Mouse (Mus musculus) hindbrain, embryonic 11.5 days (tissue): ENCODE data around the gene Pex10. TPM values are rescaled to one million over a fixed set of nuclear protein-coding genes. Genes with fewer than 3 reads are reported as not detected.

Experiments used
- ATAC-seq: fragments of 200-750 bp; cut with Nextera tagmentation; 2 replicates; pipeline ENCODE4 v1.8.0; 2017; ENCODE audit warnings: mild to moderate bottlenecking, moderate TSS enrichment, moderate library complexity; ENCODE audit not compliant: low FRiP score
- DNase-seq: peaks from one replicate; pipeline ENCODE4 v3.0.0-alpha.2; 2015; ENCODE audit warnings: low spot score
- H3K27ac ChIP-seq: fragments of 300-500 bp; sonication (generic); 2 replicates; pipeline ENCODE4 v1.5.1; 2014; ENCODE audit warnings: mild to moderate bottlenecking, low read depth, low read length
- H3K27me3 ChIP-seq: fragments of 300-500 bp; sonication (generic); 2 replicates; pipeline ENCODE4 v1.6.1; 2014; ENCODE audit warnings: mild to moderate bottlenecking, low read length, moderate library complexity, mixed read lengths; ENCODE audit not compliant: control insufficient read depth, insufficient read depth
- H3K36me3 ChIP-seq: fragments of 300-500 bp; sonication (generic); 2 replicates; pipeline ENCODE4 v1.6.1; 2014; ENCODE audit warnings: mild to moderate bottlenecking, low read length, moderate library complexity, mixed read lengths; ENCODE audit not compliant: control insufficient read depth, insufficient read depth
- H3K4me1 ChIP-seq: fragments of 300-500 bp; sonication (generic); replicated peaks from 2 replicates; pipeline ENCODE4 v1.6.1; 2014; ENCODE audit warnings: low read length, mixed read lengths; ENCODE audit not compliant: control insufficient read depth, insufficient read depth
- H3K4me2 ChIP-seq: fragments of 300-500 bp; sonication (generic); replicated peaks from 2 replicates; pipeline ENCODE4 v1.6.1; 2014; ENCODE audit warnings: mild to moderate bottlenecking, low read depth, low read length
- H3K4me3 ChIP-seq: fragments of 300-500 bp; sonication (generic); 2 replicates; pipeline ENCODE4 v1.5.1; 2014; ENCODE audit warnings: low read depth, low read length
- H3K9ac ChIP-seq: fragments of 300-500 bp; sonication (generic); 2 replicates; pipeline ENCODE4 v1.6.1; 2014; ENCODE audit warnings: low read depth, low read length
- H3K9me3 ChIP-seq: fragments of 300-500 bp; sonication (generic); 2 replicates; pipeline ENCODE4 v1.6.1; 2016; ENCODE audit warnings: low read length; ENCODE audit not compliant: control insufficient read depth
- WGBS: fragments of 180-500 bp; shearing (Covaris S2); extraction: QIAGEN DNeasy Blood & Tissue Kit; methylation state at CpG from one replicate; pipeline ENCODE4 v1.1.7; 2014; 5-methylcytosine and 5-hydroxymethylcytosine counted together
- polyA plus RNA-seq: library from polyadenylated mRNA; unstranded; fragments of >200 nt; fragmentation: Nextera tagmentation; extraction: Ambion mirVana; gene quantifications from 2 replicates; pipeline ENCODE4 v1.2.1, GENCODE M21; 2014

The Pex10 gene
- polyA plus RNA-seq, 1 experiment from 2014 or later = 5.6 TPM

GRCm38 (mm10) chr4:155083553-155083952 is 16.7 kb downstream of the Pex10 start:
- no peaks in the 10 kb centered on the region for H3K27me3 ChIP-seq
- H3K9me3 ChIP-seq = no peaks in the 10 kb centered on the region
- 0 out of 2 replicates have a peak overlapping the region, but pooled peaks have one; percentile 15 for H3K9ac ChIP-seq
- no peak for ATAC-seq
- H3K4me2 ChIP-seq = no peak overlapping the region
- no peak overlapping the region for H3K4me3 ChIP-seq
- no peak for DNase-seq
- 86% methylated on average over 4 of the region's 4 CpGs for WGBS
- peaks cover 13% of the 10 kb centered on the region for H3K36me3 ChIP-seq
- no peak overlapping the region for H3K27ac ChIP-seq
- H3K4me1 ChIP-seq = peaks cover 5% of the 10 kb centered on the region

DNA sequence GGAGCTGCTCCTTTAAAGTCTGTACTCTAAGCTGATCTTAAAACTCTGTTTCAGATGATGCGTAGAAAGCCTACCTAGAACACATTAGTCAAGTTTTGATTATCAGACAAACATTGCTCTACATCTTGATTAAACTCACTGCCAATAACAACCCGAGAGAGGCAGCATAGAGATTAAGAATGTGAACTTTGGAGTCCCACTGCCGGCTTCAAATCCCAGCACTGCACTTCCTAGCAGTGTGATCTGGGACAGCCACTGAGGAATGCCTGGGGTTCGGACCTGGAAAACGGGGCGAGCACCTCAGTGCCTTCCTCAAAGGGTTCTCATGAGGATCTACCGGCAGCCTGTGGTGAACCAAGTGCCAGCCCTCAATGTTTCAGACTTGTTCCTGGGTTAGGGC is 17.5 kb downstream of the Pex10 start:
- Histone ChIP-seq H3K4me3 (no peak overlapping the region), H3K36me3 (peaks cover 10% of the 10 kb centered on the region), H3K4me1 (peaks cover 5% of the 10 kb centered on the region), H3K9ac (no peak overlapping the region), H3K27ac (no peak overlapping the region), H3K27me3 (no peaks in the 10 kb centered on the region), H3K9me3 (no peaks in the 10 kb centered on the region), H3K4me2 (no peak overlapping the region)
- ATAC-seq (no peak), DNase-seq (no peak)
- WGBS = 91% methylated on average over 7 of the region's 7 CpGs

- Histone ChIP-seq H3K9me3 (no peaks in the 10 kb centered on the region), H3K4me2 (peak overlapping the region; percentile 85), H3K4me1 (peaks cover 5% of the 10 kb centered on the region), H3K36me3 (peaks cover 5% of the 10 kb centered on the region; the same call in 1 of the 2 replicates), H3K27ac (peak overlapping the region; percentile 92), H3K27me3 (no peaks in the 10 kb centered on the region), H3K9ac (peak overlapping the region; percentile 90), H3K4me3 (peak overlapping the region; percentile 98)
- no peak; the same call in none of the 2 replicates for ATAC-seq
- DNase-seq = no peak
- WGBS = 9% methylated on average over 25 of the region's 35 CpGs
Measured at GRCm38 (mm10) chr4:155085206-155086107, 18.6 kb downstream of the Pex10 start.

DNA sequence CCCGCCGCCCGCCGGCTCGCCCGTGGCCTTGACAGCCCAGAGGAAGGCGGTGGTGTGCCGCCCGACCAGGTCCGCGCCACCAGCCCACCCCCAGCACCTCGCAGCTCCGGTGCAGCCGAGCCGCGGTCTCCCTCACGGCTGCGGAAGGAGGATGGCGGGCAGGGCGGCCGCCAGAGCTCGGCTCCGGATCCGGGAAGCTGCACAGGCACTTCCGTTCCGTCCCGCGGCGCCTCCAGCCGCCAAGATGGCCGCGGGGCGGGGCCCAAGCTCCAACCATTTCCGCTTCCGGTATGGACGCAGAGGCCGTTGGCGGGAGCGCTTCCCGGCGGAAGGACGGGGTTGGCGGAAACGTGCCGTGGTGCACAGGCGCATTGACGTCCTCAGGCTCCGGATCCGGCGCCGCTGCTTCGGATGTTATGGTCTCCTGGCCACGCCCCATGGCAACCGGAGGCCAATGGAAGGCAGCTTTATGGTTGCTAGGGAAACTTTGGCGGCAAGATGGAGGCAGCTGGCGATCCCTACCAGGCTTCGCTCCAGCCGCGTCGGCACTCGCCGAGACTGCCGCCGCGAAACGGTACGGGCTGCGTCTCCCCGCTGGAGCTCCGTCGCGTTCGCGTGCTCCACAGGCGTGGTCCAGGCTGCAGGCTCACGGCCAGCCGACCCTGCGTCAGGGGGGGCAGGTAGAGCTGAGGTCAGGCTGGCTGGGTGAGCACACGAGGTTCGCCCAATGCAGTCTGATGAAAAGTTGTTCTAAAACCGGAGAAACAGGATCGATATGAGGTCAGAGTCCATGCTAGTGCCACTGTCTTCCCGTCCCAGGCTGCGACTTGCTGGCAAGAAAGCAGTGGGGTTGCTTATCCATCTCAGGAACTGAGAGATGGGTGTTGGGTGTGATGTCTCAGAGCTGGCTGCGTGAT is 19.6 kb downstream of the Pex10 start, which contains the start of the genes Rer1 and Morn1:
TSS of gene Rer1 (minus strand) at position 275 of the 917 bp plus-strand sequence.
TSS of gene Morn1 (plus strand) at position 470 of the 917 bp plus-strand sequence.
- peak; percentile 96 for ATAC-seq
- WGBS = under 1% methylated on average over 70 of the region's 85 CpGs
- peak; percentile 100 for DNase-seq
- H3K27me3 ChIP-seq = no peaks in the 10 kb centered on the region
- H3K4me3 ChIP-seq = peak within 1 kb of the TSS; percentile 98
- peak within 1 kb of the TSS; percentile 90 for H3K9ac ChIP-seq
- peaks cover 5% of the 10 kb centered on the region for H3K4me1 ChIP-seq
- peak within 1 kb of the TSS; percentile 92 for H3K27ac ChIP-seq
- H3K36me3 ChIP-seq = 0 out of 2 replicates have a peak, but pooled peaks cover 3% of the 10 kb centered on the region
- no peaks in the 10 kb centered on the region for H3K9me3 ChIP-seq
- peak within 1 kb of the TSS; percentile 92 for H3K4me2 ChIP-seq

DNA sequence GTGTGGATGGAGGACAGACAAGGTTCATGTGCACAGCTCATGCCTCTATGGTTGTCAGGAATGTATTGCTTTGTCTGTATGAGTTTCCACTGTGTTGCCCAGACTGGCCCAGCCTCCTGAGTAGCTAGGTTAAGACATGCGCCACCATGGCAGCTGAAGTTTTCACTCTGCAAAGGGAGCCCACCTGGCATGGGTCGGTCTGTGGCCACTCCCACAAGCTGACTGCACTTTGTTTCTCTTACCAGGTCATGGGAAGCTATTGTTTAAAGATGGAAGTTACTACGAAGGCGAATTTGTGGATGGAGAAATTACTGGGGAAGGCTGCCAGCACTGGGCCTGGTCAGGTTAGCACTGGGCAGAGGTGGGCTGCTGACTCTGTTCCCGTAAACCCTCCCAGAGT is 22.4 kb downstream of the Pex10 start:
- Histone ChIP-seq H3K4me2 (no peak overlapping the region), H3K4me1 (peaks cover 5% of the 10 kb centered on the region), H3K27ac (no peak overlapping the region), H3K27me3 (no peaks in the 10 kb centered on the region), H3K9me3 (no peaks in the 10 kb centered on the region), H3K9ac (no peak overlapping the region), H3K36me3 (no peaks in the 10 kb centered on the region), H3K4me3 (no peak overlapping the region)
- DNase-seq (no peak), ATAC-seq (no peak)
- WGBS = 95% methylated on average over 5 of the region's 5 CpGs

DNA sequence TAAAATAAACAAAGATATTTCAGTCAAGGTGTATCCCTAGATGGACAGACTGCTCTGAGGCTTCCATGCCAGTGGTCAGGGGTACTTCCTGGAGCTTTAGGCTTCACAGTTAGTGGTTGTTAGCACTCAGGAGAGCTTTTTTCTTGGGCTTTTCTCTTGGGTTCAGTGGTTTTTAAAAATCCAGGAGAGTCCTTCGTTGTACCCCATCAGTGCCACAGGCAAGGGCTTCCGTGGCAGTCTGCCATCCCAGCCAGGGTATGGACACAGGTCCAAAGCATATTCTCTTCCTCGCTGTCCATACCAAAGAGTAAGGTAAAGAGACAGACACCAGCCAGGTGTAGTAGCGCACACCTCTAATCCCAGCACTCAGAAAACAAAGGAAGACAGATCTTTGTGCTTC is 23.3 kb downstream of the Pex10 start:
- ATAC-seq (no peak), DNase-seq (no peak)
- Histone ChIP-seq H3K4me1 (peaks cover 1% of the 10 kb centered on the region; the same call in 1 of the 2 replicates), H3K36me3 (no peaks in the 10 kb centered on the region), H3K27me3 (no peaks in the 10 kb centered on the region), H3K4me2 (no peak overlapping the region), H3K27ac (no peak overlapping the region), H3K4me3 (no peak overlapping the region), H3K9me3 (no peaks in the 10 kb centered on the region), H3K9ac (no peak overlapping the region)
- WGBS = 93% methylated on average over 4 of the region's 4 CpGs

DNA sequence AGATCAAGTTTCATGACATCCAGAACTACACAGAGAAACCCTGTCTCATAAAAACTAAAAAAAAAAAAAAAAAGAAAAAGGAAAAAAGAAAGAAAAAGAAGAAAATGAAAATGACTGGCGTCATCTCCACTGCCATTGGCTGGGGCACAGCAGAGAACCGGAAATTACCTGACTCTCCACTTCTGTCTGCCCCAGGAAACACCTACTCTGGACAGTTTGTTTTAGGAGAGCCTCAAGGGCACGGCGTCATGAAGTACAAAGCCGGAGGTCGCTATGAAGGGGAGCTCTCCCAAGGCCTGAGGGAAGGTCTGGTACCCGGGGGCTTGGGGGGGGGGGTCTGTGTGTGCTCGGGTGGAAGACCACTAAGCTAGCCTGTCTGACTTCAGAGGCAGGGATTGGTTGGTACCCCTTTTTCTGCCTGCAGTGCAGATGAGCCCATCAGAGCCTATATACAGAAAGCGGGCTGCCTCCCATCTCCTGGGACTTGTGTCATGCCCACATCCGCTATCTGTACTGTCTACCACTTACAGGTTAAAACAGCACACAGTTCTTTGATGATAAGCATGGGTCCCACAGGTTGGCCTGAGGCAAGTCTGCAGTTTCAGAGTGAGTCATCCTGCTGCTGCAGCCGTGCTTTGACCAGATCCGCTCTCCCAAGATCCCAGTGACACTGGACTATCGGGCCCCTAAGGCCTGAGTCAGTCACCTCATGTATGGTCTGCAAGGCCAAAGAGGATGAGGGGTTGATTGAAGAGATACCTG is 24.1 kb downstream of the Pex10 start:
- Histone ChIP-seq H3K27ac (no peak overlapping the region), H3K9ac (no peak overlapping the region), H3K4me1 (no peaks in the 10 kb centered on the region), H3K4me2 (no peak overlapping the region), H3K4me3 (no peak overlapping the region), H3K27me3 (no peaks in the 10 kb centered on the region), H3K36me3 (no peaks in the 10 kb centered on the region), H3K9me3 (no peaks in the 10 kb centered on the region)
- DNase-seq = no peak
- 93% methylated on average over 13 of the region's 13 CpGs for WGBS
- ATAC-seq = no peak
